Mouse (Mus musculus): Measurements from ENCODE around the gene Pard3.

The Pard3 gene

DNA sequence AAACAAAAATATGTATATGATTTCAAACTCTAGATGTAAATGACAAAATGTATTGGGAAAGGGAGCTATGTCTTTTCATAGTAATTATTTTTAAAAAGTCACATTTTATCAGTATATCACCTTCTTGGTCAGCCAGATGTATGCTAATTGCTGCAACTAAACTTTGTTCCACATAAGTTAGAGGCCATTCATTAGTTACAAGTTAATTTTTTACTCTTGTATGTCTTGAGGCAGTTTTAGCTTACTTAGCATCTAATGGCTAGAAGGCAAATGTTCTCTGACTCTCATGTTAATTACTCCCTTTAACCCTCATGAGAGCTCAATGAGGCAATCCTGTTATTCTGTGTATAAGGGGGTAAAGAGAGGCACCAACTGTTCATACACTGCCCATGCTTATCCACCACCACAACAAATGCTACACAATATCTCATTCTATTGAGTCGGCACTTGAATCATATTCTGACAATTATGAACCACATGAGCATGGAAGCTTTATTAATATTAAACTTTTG is 282.3 kb downstream of the Pard3 start:
- peaks cover 39% of the 10 kb centered on the region for H3K4me1 ChIP-seq (replicated peaks; ENCODE audit: low read depth, low read length)
- no peaks in the 10 kb centered on the region for H3K9me3 ChIP-seq (ENCODE audit: low read length)
- H3K4me3 ChIP-seq (replicated peaks; ENCODE audit: low read length): no peak overlapping the region
- no peaks in the 10 kb centered on the region for H3K36me3 ChIP-seq (ENCODE audit: insufficient read depth, low read length)
- TF ChIP-seq POU5F1 (IDR thresholded peaks at IDR 0.05; ENCODE audit: borderline replicate concordance, low read length) (no peak), NANOG (IDR thresholded peaks at IDR 0.05; ENCODE audit: borderline replicate concordance, low read length) (no peak), CTCF (conservative IDR thresholded peaks at IDR 0.05; ENCODE audit: low read length) (no peak)
- H3K27me3 ChIP-seq (ENCODE audit: insufficient read depth, low read length): no peaks in the 10 kb centered on the region

DNA sequence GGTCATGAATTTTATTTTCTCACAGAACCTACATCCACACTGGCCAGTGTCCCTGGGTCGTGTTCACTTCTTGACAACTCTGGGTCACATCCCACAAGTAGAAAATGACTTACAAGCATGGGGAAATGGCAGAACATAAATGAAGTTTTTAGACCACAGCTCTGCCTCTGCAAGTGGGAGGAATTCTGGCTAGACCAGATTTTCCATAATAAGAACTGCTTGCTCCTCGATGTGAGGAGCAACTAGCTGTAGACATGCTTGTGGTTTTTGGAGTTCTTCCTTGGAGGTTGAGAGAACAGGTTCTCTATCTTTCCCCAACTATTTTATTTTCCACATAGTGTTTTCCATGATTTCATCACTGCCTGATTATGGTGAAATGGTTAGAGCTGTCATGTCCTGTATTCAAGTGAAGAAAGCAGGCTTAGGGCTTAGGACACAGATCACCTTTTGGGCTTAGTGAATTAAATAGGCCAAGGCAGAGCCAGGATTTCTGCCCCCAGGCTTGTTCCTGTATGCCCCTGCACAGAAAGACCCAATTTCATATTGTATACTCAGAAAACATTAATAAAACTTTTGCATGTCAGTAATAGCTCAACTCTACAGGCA is 284.3 kb downstream of the Pard3 start:
- Histone ChIP-seq H3K9me3 (ENCODE audit: low read length) (no peaks in the 10 kb centered on the region), H3K36me3 (ENCODE audit: insufficient read depth, low read length) (no peaks in the 10 kb centered on the region), H3K4me3 (replicated peaks; ENCODE audit: low read length) (no peak overlapping the region), H3K4me1 (replicated peaks; ENCODE audit: low read depth, low read length) (peaks cover 24% of the 10 kb centered on the region), H3K27me3 (ENCODE audit: insufficient read depth, low read length) (no peaks in the 10 kb centered on the region)
- no peak for TF ChIP-seq POU5F1 (IDR thresholded peaks at IDR 0.05; ENCODE audit: borderline replicate concordance, low read length)
- TF ChIP-seq NANOG (IDR thresholded peaks at IDR 0.05; ENCODE audit: borderline replicate concordance, low read length): no peak
- no peak for TF ChIP-seq CTCF (conservative IDR thresholded peaks at IDR 0.05; ENCODE audit: low read length)

DNA sequence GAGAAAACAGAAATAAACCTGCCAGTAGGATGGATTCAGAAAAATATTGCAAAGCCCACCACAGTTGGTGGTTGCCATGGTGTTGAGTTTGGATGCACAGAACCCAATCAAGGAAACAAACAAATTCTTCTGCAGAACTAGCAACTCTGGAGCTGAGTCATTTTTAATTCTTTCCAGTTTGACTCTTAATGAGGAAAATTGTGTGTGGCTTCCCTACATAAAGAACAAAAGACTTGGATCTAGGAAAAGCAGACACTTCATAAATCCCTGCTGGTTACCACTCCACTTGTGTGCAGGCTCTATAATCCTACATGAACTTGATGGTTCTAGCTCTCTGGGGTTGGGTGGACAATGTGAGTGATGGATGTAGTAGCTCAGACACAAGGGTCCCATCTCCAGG is 298.1 kb downstream of the Pard3 start:
- no peaks in the 10 kb centered on the region for H3K9me3 ChIP-seq (ENCODE audit: low read length)
- H3K27me3 ChIP-seq (ENCODE audit: insufficient read depth, low read length): no peaks in the 10 kb centered on the region
- H3K4me3 ChIP-seq (replicated peaks; ENCODE audit: low read length): no peak overlapping the region
- TF ChIP-seq CTCF (conservative IDR thresholded peaks at IDR 0.05; ENCODE audit: low read length) (no peak), POU5F1 (IDR thresholded peaks at IDR 0.05; ENCODE audit: borderline replicate concordance, low read length) (no peak), NANOG (IDR thresholded peaks at IDR 0.05; ENCODE audit: borderline replicate concordance, low read length) (no peak)
- H3K4me1 ChIP-seq (replicated peaks; ENCODE audit: low read depth, low read length): no peaks in the 10 kb centered on the region
- H3K36me3 ChIP-seq (ENCODE audit: insufficient read depth, low read length): no peaks in the 10 kb centered on the region

DNA sequence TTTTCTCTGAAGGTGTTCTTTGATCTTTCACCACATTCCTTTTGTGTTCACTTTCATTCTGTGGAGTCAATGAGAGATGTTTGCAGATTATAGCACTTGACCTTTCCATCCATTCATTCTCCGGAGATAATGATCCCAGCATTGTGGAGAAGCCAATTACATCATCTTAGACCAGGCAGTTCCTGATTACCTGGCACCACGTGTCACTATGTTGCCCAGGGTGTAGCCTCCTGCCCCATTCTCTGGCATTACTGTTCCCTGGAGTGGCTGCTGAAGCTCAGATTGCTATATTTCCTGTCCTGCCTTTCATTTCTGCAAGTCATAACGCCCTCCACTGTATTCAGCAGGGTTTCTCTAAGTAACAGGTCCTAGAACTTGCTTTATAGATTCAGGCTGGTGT is 304.7 kb downstream of the Pard3 start:
- no peak overlapping the region for H3K4me3 ChIP-seq (replicated peaks; ENCODE audit: low read length)
- TF ChIP-seq POU5F1 (IDR thresholded peaks at IDR 0.05; ENCODE audit: borderline replicate concordance, low read length) (no peak), CTCF (conservative IDR thresholded peaks at IDR 0.05; ENCODE audit: low read length) (no peak), NANOG (IDR thresholded peaks at IDR 0.05; ENCODE audit: borderline replicate concordance, low read length) (no peak)
- peaks cover 4% of the 10 kb centered on the region; the same call in 1 of the 2 replicates for H3K4me1 ChIP-seq (replicated peaks; ENCODE audit: low read depth, low read length)
- no peaks in the 10 kb centered on the region for H3K9me3 ChIP-seq (ENCODE audit: low read length)
- H3K27me3 ChIP-seq (ENCODE audit: insufficient read depth, low read length): no peaks in the 10 kb centered on the region
- 0 out of 2 replicates have a peak, but pooled peaks cover 11% of the 10 kb centered on the region for H3K36me3 ChIP-seq (ENCODE audit: insufficient read depth, low read length)

DNA sequence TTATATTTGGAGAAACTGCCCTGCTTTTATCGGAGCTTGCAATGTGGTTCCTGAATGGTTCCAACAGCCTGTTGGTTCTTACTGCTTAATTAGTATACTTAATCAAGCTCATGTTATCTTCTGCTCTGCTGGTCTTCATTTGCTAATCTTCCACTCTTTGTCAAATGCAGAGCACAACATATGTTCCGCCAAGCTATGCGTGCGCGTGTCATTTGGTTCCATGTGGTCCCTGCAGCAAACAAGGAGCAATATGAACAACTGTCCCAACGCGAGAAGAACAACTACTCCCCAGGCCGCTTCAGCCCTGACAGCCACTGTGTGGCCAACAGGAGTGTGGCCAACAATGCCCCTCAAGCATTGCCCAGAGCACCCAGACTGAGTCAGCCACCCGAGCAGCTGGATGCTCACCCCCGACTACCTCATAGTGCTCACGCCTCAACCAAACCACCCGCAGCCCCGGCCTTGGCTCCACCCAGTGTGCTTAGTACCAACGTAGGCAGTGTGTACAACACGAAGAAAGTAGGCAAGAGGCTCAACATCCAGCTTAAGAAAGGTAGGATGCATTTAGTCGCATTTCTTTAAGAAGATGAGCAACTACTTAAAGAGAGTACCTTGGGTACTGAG is 307.7 kb downstream of the Pard3 start:
- Histone ChIP-seq H3K27me3 (ENCODE audit: insufficient read depth, low read length) (no peaks in the 10 kb centered on the region), H3K4me3 (replicated peaks; ENCODE audit: low read length) (no peak overlapping the region), H3K4me1 (replicated peaks; ENCODE audit: low read depth, low read length) (peaks cover 4% of the 10 kb centered on the region; the same call in 1 of the 2 replicates), H3K9me3 (ENCODE audit: low read length) (no peaks in the 10 kb centered on the region), H3K36me3 (ENCODE audit: insufficient read depth, low read length) (0 out of 2 replicates have a peak, but pooled peaks cover 11% of the 10 kb centered on the region)
- TF ChIP-seq CTCF (conservative IDR thresholded peaks at IDR 0.05; ENCODE audit: low read length) (no peak), POU5F1 (IDR thresholded peaks at IDR 0.05; ENCODE audit: borderline replicate concordance, low read length) (no peak), NANOG (IDR thresholded peaks at IDR 0.05; ENCODE audit: borderline replicate concordance, low read length) (no peak)

DNA sequence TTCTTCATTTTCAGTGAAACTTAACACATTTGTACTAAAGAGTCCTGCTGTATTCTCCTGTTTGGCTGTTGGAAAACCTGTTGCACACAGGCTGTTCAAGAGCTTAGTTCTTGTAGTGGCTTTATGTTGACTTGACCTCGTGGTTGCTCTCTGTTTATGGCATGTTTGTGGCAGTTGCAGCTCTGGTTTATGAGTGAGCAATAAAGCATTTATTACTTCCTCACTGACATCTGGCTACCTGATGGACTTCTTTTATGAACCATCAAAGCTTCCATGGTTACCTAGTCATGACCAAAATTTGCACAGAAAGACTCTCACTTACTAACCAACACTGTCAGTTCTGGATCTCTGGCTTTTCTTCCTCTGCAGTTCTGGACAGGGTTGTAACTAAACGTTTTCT is 314.1 kb downstream of the Pard3 start:
- Histone ChIP-seq H3K36me3 (ENCODE audit: insufficient read depth, low read length) (peaks cover 8% of the 10 kb centered on the region; the same call in 1 of the 2 replicates), H3K9me3 (ENCODE audit: low read length) (no peaks in the 10 kb centered on the region), H3K4me1 (replicated peaks; ENCODE audit: low read depth, low read length) (peaks cover 7% of the 10 kb centered on the region), H3K27me3 (ENCODE audit: insufficient read depth, low read length) (no peaks in the 10 kb centered on the region), H3K4me3 (replicated peaks; ENCODE audit: low read length) (no peak overlapping the region)
- no peak for TF ChIP-seq CTCF (conservative IDR thresholded peaks at IDR 0.05; ENCODE audit: low read length)
- no peak for TF ChIP-seq POU5F1 (IDR thresholded peaks at IDR 0.05; ENCODE audit: borderline replicate concordance, low read length)

DNA sequence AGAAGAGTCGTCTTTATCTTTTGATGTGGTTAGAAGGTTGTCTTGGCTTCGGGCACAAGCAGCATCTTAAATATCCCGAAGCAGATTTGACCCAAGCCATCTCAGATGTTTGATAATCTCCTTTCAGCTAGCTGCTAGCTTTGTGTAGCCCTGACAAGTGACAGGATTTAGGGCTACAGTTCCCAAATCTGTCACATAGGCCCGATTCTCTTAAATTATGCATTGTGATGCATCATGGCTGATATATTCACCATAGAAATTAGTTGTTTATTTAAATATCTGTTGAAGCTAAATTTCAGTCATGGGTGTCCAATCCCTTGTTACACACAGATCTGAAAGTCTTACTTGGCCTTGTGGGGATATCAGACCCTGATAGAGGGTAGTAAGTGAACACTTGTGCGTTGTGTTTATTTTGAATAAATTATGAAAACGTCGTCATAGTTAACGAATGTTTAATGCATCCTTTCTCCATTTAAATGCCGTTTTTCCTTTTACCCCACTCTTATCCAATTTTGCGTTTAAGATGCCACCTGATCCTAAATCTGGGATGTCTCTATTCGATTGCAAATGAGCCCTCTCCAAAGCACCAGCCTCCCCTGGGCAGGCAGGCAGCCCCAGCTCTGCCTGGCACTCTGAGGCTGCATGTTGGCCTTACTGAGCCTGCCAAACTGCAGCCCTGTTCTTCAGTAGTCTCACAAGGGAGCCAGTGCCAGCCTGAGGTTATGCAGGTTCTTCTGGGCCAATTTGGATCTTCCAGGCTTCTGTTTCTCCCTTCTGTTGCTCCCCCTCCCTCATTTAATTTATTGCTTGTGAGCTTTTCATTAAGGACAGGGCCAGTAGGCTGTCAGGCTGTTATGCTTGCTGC is 315.5 kb downstream of the Pard3 start:
- H3K4me1 ChIP-seq (replicated peaks; ENCODE audit: low read depth, low read length): peaks cover 7% of the 10 kb centered on the region
- peaks cover 17% of the 10 kb centered on the region for H3K36me3 ChIP-seq (ENCODE audit: insufficient read depth, low read length)
- H3K4me3 ChIP-seq (replicated peaks; ENCODE audit: low read length): no peak overlapping the region
- no peaks in the 10 kb centered on the region for H3K27me3 ChIP-seq (ENCODE audit: insufficient read depth, low read length)
- no peaks in the 10 kb centered on the region for H3K9me3 ChIP-seq (ENCODE audit: low read length)
- TF ChIP-seq NANOG (IDR thresholded peaks at IDR 0.05; ENCODE audit: borderline replicate concordance, low read length) (no peak), POU5F1 (IDR thresholded peaks at IDR 0.05; ENCODE audit: borderline replicate concordance, low read length) (no peak), CTCF (conservative IDR thresholded peaks at IDR 0.05; ENCODE audit: low read length) (no peak)

DNA sequence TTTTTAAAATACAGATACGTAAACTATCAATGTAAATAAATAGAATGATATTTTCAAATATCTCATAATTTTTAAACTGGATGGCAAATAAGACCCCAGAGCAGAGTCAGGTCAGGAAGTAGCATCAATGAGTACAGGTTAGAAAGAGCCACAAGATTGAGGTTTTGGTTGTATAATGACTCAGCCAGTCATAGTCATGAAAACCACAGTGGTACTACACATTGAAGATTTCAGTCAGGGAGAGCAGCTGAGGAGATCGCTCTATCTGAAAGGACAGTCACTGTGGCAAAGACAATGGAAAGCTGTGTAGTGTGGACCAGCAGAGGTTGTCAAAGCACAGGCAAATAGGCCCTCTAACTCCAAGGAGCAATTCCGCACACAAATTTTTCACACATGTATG is 317.6 kb downstream of the Pard3 start:
- peaks cover 7% of the 10 kb centered on the region for H3K4me1 ChIP-seq (replicated peaks; ENCODE audit: low read depth, low read length)

More for the DNA sequence above, 317.6 kb downstream of the Pard3 start:
- H3K4me3 ChIP-seq (replicated peaks; ENCODE audit: low read length): no peak overlapping the region
- no peaks in the 10 kb centered on the region for H3K27me3 ChIP-seq (ENCODE audit: insufficient read depth, low read length)
- H3K36me3 ChIP-seq (ENCODE audit: insufficient read depth, low read length): peaks cover 17% of the 10 kb centered on the region
- H3K9me3 ChIP-seq (ENCODE audit: low read length): no peaks in the 10 kb centered on the region
- no peak for TF ChIP-seq NANOG (IDR thresholded peaks at IDR 0.05; ENCODE audit: borderline replicate concordance, low read length)
- no peak for TF ChIP-seq CTCF (conservative IDR thresholded peaks at IDR 0.05; ENCODE audit: low read length)
- TF ChIP-seq POU5F1 (IDR thresholded peaks at IDR 0.05; ENCODE audit: borderline replicate concordance, low read length): no peak

Data from E14TG2a.4 (cell line).